Mouse (Mus musculus) C2C12 (cell line): ENCODE measurements at regions not wholly inside any gene's neighbourhood (a gene's known extent, or its start where the extent isn't known, plus 50 kb on each side); places are given as distances from the start of the nearest gene placed in this dataset.

Source experiments
- CTCF ChIP-seq: IDR thresholded peaks from one replicate; pipeline ENCODE4 v1.5.1; 2011; ENCODE audit not compliant: control insufficient read depth, insufficient read depth, insufficient read length
- MAX ChIP-seq: IDR thresholded peaks from one replicate; pipeline ENCODE4 v1.6.1; 2011; ENCODE audit warnings: mild to moderate bottlenecking, control low read depth
- MYOG ChIP-seq: IDR thresholded peaks from one replicate; pipeline ENCODE4 v1.6.1; 2011; ENCODE audit not compliant: control insufficient read depth, insufficient read length; ENCODE audit errors: extremely low read depth
- USF1 ChIP-seq: IDR thresholded peaks from one replicate; pipeline ENCODE4 v1.6.1; 2011; ENCODE audit warnings: low read depth, mild to moderate bottlenecking, control low read depth, moderate library complexity

DNA sequence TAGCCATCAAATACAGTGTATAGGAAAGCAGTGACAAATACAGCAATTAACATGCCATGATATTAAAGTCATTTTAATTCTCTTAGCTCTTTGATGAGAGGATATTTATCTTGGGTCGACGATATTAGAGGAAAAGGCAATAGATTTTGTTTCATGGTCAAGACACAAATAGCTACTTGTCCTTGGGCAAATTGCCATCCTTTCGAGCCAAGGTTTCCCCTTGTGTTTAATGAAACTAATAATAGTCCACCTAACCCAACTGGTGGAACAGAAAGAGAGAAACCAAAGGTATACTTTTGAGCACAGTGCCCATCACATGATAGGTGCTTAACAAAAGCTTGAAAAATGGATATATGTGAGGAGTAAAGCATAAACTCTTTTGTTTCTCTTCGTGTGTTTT, 1431.0 kb upstream of the A1bg start:
- no peak for TF ChIP-seq USF1
- TF ChIP-seq CTCF, result no peak
- TF ChIP-seq MAX, result no peak
- no peak for TF ChIP-seq MYOG
